Mouse (Mus musculus) liver, embryonic 14.5 days (tissue): ENCODE measurements at regions not wholly inside any gene's neighbourhood (a gene's known extent, or its start where the extent isn't known, plus 50 kb on each side); places are given as distances from the start of the nearest gene placed in this dataset.

Source experiments
- CTCF ChIP-seq: IDR thresholded peaks from 2 replicates; pipeline ENCODE4 v1.5.1; 2016; ENCODE audit warnings: antibody characterized with exemption, low read depth, control low read depth
- EP300 ChIP-seq: IDR thresholded peaks from 2 replicates; pipeline ENCODE4 v1.6.1; 2016; ENCODE audit warnings: antibody characterized with exemption, low read depth

- TF ChIP-seq EP300 (no peak), CTCF (no peak)
These were observed 156.6 kb upstream of the Mctp2 start for GRCm38 (mm10) chr7:72462978-72463377.
